Mouse (Mus musculus) lung, embryonic 16.5 days (tissue): ENCODE measurements around the gene Psma5. TPM values are rescaled to one million over a fixed set of nuclear protein-coding genes. Genes with fewer than 3 reads are reported as not detected.

Experiments
- ATAC-seq: fragments of 200-750 bp; cut with Nextera tagmentation; 2 replicates; pipeline ENCODE4 v1.8.0; 2017; ENCODE audit warnings: low read depth, mild to moderate bottlenecking, moderate library complexity
- H3K27ac ChIP-seq: fragments of 300-500 bp; sonication (generic); 2 replicates; pipeline ENCODE4 v1.5.1; 2014; ENCODE audit warnings: mild to moderate bottlenecking, control low read depth, low read length
- H3K27me3 ChIP-seq: fragments of 300-500 bp; sonication (generic); 2 replicates; pipeline ENCODE4 v1.6.1; 2014; ENCODE audit warnings: low read depth, low read length, mixed read lengths; ENCODE audit not compliant: control insufficient read depth, insufficient read depth
- H3K36me3 ChIP-seq: fragments of 300-500 bp; sonication (generic); 2 replicates; pipeline ENCODE4 v1.6.1; 2014; ENCODE audit warnings: low read length; ENCODE audit not compliant: control insufficient read depth, insufficient read depth
- H3K4me1 ChIP-seq: fragments of 300-500 bp; sonication (generic); replicated peaks from 2 replicates; pipeline ENCODE4 v1.6.1; 2014; ENCODE audit warnings: low read length, mixed read lengths; ENCODE audit not compliant: control insufficient read depth, insufficient read depth
- H3K4me2 ChIP-seq: fragments of 300-500 bp; sonication (generic); 2 replicates; pipeline ENCODE4 v1.6.1; 2014; ENCODE audit warnings: low read depth, low read length, control low read depth
- H3K4me3 ChIP-seq: fragments of 300-500 bp; sonication (generic); 2 replicates; pipeline ENCODE4 v1.5.1; 2014; ENCODE audit warnings: mild to moderate bottlenecking, low read length, control low read depth
- H3K9ac ChIP-seq: fragments of 300-500 bp; sonication (generic); 2 replicates; pipeline ENCODE4 v1.6.1; 2014; ENCODE audit warnings: low read length, control low read depth
- H3K9me3 ChIP-seq: fragments of 300-500 bp; sonication (generic); 2 replicates; pipeline ENCODE4 v1.6.1; 2016; ENCODE audit warnings: low read length; ENCODE audit not compliant: control insufficient read depth
- WGBS: fragments of 180-500 bp; shearing (Covaris S2); extraction: QIAGEN DNeasy Blood & Tissue Kit; methylation state at CpG from one replicate; pipeline ENCODE4 v1.1.7; 2014; 5-methylcytosine and 5-hydroxymethylcytosine counted together
- polyA plus RNA-seq: library from polyadenylated mRNA; unstranded; fragments of >200 nt; fragmentation: Nextera tagmentation; extraction: Ambion mirVana; gene quantifications from 2 replicates; pipeline ENCODE4 v1.2.1, GENCODE M21; 2015

The Psma5 gene
- polyA plus RNA-seq, 1 experiment from 2014 or later, result 254 TPM

DNA sequence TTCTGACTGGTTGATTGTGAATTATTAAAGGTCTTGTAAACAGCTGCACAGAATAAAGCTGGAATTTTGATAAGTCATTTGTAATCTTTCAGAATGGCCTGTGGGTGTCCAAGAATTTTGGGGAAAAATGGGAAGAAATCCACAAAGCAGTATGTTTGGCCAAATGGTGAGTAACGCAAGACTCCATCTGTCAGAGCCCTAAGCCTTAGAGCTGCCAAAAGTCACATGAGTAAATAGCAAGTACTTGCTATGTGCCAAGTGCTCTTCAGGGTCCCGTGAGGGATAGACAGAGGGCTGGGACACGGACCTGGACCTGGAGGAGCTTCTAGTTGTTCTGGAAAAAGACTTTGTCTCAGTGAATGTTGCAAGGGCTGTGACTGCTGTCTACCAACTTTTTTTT is 71.2 kb downstream of the Psma5 start:
- Histone ChIP-seq H3K27ac (peak overlapping the region; percentile 99), H3K36me3 (peaks cover 2% of the 10 kb centered on the region; the same call in 1 of the 2 replicates), H3K4me3 (peak overlapping the region; percentile 19; the same call in 1 of the 2 replicates), H3K4me1 (peaks cover 28% of the 10 kb centered on the region), H3K9ac (no peak overlapping the region; the same call in 1 of the 2 replicates), H3K4me2 (peak overlapping the region; percentile 40), H3K9me3 (no peaks in the 10 kb centered on the region), H3K27me3 (no peaks in the 10 kb centered on the region)
- 15% methylated on average over 3 of the region's 3 CpGs for WGBS
- ATAC-seq, result peak; percentile 93

DNA sequence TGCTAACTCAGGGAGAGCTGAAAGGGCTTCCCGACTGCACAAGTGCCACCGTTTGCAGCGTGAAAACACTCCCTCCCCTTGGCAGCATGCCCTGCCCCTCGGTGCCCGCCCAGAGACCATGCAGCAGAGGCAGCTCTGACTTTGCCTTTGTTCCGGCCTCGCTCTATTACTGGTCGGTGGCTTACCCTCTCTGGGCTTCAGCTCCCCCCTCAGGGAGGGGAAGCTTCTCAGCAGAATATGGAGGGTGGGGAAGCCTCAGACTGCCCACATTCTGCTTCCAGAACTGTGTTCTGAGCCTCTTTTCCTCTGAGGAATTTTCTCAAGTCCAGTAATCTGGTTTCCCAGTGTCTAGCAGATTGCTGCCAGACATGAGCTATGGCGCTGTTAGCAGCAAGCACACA is 71.7 kb downstream of the Psma5 start:
- Histone ChIP-seq H3K36me3 (peaks cover 2% of the 10 kb centered on the region; the same call in 1 of the 2 replicates), H3K9ac (peak overlapping the region; percentile 48), H3K4me3 (peak overlapping the region; percentile 19), H3K4me1 (peaks cover 28% of the 10 kb centered on the region), H3K4me2 (peak overlapping the region; percentile 40), H3K27me3 (no peaks in the 10 kb centered on the region), H3K9me3 (no peaks in the 10 kb centered on the region), H3K27ac (peak overlapping the region; percentile 99)
- WGBS, result 24% methylated on average over 9 of the region's 9 CpGs
- ATAC-seq, result peak; percentile 71

Other genes starting within 250 kb of the Psma5 start
- 83.0 and 91.2 TPM in 2 replicates for gene Gstm1, start 239.0 kb upstream of the Psma5 start, polyA plus RNA-seq
- 17.6 and 18.6 TPM in 2 replicates for gene Gstm4, start 212.0 kb upstream of the Psma5 start, polyA plus RNA-seq
- gene Ampd2, start 170.3 kb upstream of the Psma5 start, polyA plus RNA-seq, result 34.5 and 38.5 TPM in 2 replicates
- gene Gnat2, start 164.1 kb upstream of the Psma5 start, polyA plus RNA-seq, result 0.80 and 1.6 TPM in 2 replicates
- gene Gnai3, start 110.8 kb upstream of the Psma5 start, polyA plus RNA-seq, result 151 and 162 TPM in 2 replicates
- 0.04 TPM in 1 of 2 replicates, not detected in the other for gene Gpr61, start 102.0 kb upstream of the Psma5 start, polyA plus RNA-seq
- gene Amigo1, start 70.6 kb upstream of the Psma5 start, polyA plus RNA-seq, result 2.3 and 2.4 TPM in 2 replicates
- gene Cyb561d1, start 55.7 kb upstream of the Psma5 start, polyA plus RNA-seq, result 3.1 and 3.4 TPM in 2 replicates
- gene Atxn7l2, start 46.0 kb upstream of the Psma5 start, polyA plus RNA-seq, result 12.9 and 13.4 TPM in 2 replicates
- gene Sypl2, start 30.3 kb upstream of the Psma5 start, polyA plus RNA-seq, result 0.46 and 1.1 TPM in 2 replicates
- gene Sort1, start 27.2 kb downstream of the Psma5 start, polyA plus RNA-seq, result 13.7 and 14.3 TPM in 2 replicates
- gene Mybphl, start 108.0 kb downstream of the Psma5 start, polyA plus RNA-seq, result 6.1 and 9.9 TPM in 2 replicates
- gene Psrc1, start 126.9 kb downstream of the Psma5 start, polyA plus RNA-seq, result 73.9 and 75.6 TPM in 2 replicates
- gene Celsr2, start 158.6 kb downstream of the Psma5 start, polyA plus RNA-seq, result 6.8 and 6.9 TPM in 2 replicates
- gene Sars, start 188.3 kb downstream of the Psma5 start, polyA plus RNA-seq, result 112 and 117 TPM in 2 replicates